Mouse (Mus musculus): Measurements from ENCODE around the gene Lefty2.
"Not testable (repeated sequence)": the region's sequence is repeated elsewhere in the genome, so short reads cannot be mapped to it uniquely, and the experiment has no call there.

Lefty2 gene

GRCm38 (mm10) chr1:180934467-180935419 lies 41.8 kb downstream of the Lefty2 start, which contains the start of gene Lefty1:
Gene Lefty1, plus strand, starts transcription at chr1:180935022.
- no peak for DNase-seq (ENCODE audit: low spot score)

GRCm38 (mm10) chr1:180936610-180937398 lies 43.9 kb downstream of the Lefty2 start:
- DNase-seq (ENCODE audit: low spot score): not testable (repeated sequence)

- not testable (repeated sequence) for DNase-seq (ENCODE audit: low spot score)
Measured at GRCm38 (mm10) chr1:180937631-180938030, 44.7 kb downstream of the Lefty2 start.

GRCm38 (mm10) chr1:180938781-180939180 lies 45.9 kb downstream of the Lefty2 start:
- DNase-seq (ENCODE audit: low spot score): not testable (repeated sequence)

GRCm38 (mm10) chr1:180940776-180941460 lies 48.0 kb downstream of the Lefty2 start:
- no peak for DNase-seq (ENCODE audit: low spot score)

GRCm38 (mm10) chr1:180941726-180942125 lies 48.8 kb downstream of the Lefty2 start:
- no peak for DNase-seq (ENCODE audit: low spot score)

- DNase-seq (ENCODE audit: low spot score): peak; percentile 56
Measured at GRCm38 (mm10) chr1:180942166-180943031, 49.5 kb downstream of the Lefty2 start, which contains the start of gene Tmem63a. Gene Tmem63a, plus strand, starts transcription at chr1:180942344.

- DNase-seq (ENCODE audit: low spot score): no peak
Measured at GRCm38 (mm10) chr1:180943032-180943644, 50.2 kb downstream of the Lefty2 start.

GRCm38 (mm10) chr1:180943896-180944295 lies 51.0 kb downstream of the Lefty2 start:
- no peak for DNase-seq (ENCODE audit: low spot score)

GRCm38 (mm10) chr1:180944553-180944952 lies 51.6 kb downstream of the Lefty2 start:
- no peak for DNase-seq (ENCODE audit: low spot score)

- peak; percentile 76 for DNase-seq (ENCODE audit: low spot score)
Measured at GRCm38 (mm10) chr1:180945001-180945980, 52.4 kb downstream of the Lefty2 start.

GRCm38 (mm10) chr1:180946448-180946847 lies 53.5 kb downstream of the Lefty2 start:
- no peak for DNase-seq (ENCODE audit: low spot score)
